Mouse (Mus musculus) pancreas, adult 10 weeks (tissue): Measurements from ENCODE around the gene Mtx1. TPM values are rescaled to one million over a fixed set of nuclear protein-coding genes. Genes with fewer than 3 reads are reported as not detected.

Source experiments
- polyA plus RNA-seq: library from polyadenylated mRNA; stranded (reverse); fragments of 350-450 nt; fragmentation: Illumina TruSeq; extraction: RNeasy Lipid Tissue Mini Kit (QIAGEN cat#74804); gene quantifications from one replicate; pipeline ENCODE4 v1.2.3, GENCODE M21; 2015; ENCODE audit warnings: low read depth, low replicate concordance; ENCODE audit not compliant: insufficient read depth

Gene Mtx1
- 31.8 TPM for polyA plus RNA-seq

DNA sequence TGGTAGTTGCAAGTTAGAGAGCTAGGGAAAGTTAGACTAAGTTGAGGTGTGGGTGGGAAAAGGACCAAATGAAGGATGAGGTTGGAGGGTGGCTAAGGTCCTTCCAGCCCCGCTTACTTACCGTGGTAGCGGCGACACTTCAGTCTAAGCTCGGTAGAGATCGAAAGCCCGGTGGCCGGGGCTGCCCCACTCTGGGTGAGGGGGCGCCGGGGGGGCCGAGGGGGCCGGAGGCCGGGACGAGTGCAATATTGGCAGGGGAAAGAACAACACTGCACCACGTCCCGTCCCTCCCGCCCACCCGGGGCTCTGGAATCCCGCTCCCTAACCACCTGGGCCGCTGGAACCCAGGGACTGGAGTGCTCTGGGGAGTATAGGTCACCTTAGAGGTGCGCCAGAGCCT, at the start of gene Mtx1:
Mtx1 (minus strand) TSS at position 189 of the 400 bp plus-strand sequence.

DNA sequence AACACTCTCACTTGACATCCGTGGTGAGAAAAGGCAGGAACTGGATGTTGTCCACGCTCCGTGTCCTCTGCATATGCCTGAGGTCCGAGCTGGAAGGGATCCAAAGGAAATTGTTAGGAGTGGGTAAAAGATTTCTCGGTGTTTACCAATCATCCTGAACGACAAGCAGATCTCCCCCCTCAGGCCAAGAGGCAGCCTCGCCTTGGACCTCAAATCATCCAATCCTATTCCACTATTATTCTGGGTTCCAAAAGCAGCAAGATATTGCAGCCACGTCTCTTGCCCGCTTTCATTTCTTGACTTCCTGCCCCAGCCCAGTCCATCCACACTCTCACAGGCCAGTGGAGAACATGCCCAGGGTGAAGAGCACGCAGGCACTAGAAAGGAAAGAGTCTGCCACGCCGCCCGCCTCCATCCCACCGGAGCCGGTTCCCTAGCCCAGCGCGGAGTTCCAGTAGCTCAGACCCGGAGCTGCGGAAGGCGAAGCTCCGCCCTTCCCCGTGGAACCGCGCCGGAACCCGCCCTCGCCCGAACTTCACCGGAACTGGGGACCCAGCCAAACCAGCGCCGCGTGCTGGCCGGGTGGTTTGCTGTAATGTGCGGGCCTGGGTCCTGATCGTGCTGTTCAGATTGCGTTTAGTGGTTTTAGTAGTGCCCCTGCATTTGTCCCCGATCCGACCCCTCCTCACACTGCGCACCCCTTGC, 43.3 kb upstream of the Mtx1 start, which contains the start of gene Slc50a1:
Slc50a1 (minus strand) TSS at position 520 of the 705 bp plus-strand sequence.

DNA sequence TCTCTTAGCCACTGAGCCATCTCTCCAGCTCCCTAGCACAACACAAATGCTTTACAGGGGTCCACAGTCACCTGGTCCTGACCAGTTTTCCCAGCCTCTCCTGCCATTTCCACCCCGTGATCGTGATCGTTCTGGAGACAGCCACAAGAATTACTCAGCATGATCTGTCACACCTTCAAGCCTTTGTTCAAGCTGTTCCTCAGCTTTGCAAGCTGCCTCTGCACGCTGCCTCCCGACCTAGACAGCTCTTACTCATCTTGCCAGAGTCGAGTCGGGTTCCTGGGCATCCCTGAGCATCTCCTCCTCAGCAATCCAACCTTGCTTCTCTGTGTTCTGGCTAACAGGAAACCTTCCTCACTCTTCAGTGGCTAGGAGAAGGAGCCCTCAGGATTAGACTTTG, 32.2 kb upstream of the Mtx1 start, which contains the start of gene Dpm3:
Dpm3 (plus strand) TSS at position 283 of the 400 bp plus-strand sequence.

DNA sequence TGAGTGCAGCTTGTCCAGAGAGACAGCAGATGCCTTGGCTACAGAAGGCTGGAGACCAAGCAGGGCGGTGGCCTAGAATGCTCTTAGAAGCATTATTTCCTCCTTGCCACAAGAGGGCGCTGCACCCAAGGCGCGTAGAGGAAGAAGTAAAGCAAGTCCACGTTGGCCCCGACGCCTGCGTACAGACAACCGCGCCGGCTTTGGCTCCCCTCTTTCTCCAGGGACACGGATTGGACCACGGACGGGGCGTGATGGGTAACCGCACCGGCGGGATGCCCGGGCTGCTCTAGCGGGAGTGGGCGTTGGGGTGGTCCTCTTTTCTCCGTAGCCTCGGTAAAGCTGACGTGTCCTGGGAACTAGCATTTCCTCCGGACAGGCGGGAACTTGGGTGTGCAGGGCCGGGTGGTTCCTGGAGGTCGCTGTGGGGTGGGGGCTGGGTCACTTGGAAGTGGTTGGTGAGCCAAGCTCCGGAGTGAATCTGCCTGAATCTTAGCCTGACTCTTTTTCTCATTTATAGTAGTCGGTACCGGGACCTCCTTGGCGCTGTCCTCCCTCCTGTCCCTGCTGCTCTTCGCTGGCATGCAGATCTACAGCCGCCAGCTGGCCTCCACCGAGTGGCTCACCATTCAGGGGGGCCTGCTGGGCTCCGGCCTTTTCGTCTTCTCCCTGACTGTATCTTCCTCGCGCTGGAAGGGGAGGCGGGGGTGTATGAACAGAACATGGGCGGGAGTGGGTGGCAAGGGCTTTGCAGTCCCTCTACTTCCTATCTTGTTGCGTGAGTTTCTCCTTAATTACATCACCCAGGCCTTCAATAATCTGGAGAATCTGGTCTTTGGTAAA, 19.6 kb upstream of the Mtx1 start, which contains the start of gene Trim46:
Trim46 (minus strand) TSS at position 49 of the 840 bp plus-strand sequence.

DNA sequence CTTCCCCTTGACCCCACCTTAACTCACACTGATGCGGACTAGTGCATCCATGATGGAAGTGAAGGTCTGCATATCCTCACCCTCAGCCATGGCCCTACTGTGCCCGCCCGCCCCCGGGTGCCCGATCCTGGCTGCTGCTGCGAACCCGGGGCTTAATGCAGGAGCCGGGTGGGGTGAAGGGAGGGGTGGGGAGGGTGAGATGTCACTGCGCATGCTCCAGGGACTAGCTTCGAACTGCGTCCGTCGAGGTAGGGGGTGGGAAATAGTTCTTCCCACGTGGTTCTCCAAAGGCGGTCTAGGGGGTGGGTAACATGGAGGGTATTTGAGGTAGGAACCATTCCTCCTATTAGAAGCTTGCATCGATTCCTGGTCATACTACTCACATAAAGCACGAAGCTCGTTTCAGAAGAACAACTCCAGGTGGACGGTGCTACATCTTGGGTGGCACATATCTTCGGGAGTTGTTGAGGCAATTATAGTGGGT, 18.8 kb upstream of the Mtx1 start, which contains the start of gene Krtcap2:
Krtcap2 (plus strand) TSS at position 279 of the 484 bp plus-strand sequence.

DNA sequence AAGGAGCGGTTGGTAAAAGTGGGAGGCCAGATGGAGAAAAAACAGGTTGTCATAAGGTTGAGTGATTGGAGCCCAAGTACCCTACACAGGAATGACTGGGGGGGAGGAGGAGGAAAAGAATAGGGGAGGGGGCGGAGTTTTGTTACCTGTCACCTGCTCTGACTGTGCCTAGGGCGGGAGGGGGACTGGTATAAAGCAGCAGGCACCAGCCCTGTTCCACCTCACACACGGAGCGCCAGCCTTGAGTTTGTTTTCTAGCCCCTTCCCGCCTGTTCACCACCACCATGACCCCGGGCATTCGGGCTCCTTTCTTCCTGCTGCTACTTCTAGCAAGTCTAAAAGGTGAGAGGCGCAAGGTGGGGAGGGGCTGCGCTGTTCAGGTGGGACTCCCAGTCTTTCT, 1.9 kb upstream of the Mtx1 start, which contains the start of gene Muc1:
Muc1 (plus strand) TSS at position 222 of the 400 bp plus-strand sequence.

DNA sequence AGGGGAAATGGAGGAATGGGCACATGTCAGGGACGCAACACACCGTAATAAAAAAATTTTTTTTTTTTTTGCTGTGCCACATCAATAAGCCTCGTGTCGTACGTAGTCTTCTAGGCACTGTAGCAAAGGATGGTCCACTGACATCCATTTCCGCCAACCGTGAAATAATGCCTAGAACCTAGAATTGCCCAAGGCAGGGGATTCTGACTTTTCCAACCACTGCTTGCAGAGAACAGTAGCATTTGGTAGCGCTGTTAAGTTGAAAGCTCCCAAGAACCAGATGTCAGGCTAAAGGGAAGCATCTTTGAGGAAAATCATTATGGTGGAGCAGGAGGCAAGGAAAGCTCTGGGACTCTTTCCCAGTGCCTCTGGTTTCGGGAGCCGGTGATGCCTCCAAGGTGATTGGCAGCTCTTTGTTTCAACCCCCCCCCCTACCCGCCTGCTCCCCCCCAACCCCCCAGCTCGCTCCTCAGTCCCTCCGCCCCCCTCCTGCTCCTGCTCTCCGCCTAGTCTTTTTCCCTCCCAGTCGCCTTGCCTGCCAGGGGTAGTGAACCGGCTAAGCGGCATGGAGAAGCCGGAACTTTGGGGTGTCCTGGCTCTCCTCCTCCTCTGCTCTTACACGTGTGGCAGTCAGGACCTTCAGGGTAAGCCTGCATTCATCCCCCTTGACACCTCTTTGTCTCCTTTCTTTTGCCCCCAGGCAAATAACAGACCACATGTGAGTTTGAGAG, 12.0 kb downstream of the Mtx1 start, which contains the start of gene Thbs3:
Thbs3 (plus strand) TSS at position 500 of the 731 bp plus-strand sequence.

DNA sequence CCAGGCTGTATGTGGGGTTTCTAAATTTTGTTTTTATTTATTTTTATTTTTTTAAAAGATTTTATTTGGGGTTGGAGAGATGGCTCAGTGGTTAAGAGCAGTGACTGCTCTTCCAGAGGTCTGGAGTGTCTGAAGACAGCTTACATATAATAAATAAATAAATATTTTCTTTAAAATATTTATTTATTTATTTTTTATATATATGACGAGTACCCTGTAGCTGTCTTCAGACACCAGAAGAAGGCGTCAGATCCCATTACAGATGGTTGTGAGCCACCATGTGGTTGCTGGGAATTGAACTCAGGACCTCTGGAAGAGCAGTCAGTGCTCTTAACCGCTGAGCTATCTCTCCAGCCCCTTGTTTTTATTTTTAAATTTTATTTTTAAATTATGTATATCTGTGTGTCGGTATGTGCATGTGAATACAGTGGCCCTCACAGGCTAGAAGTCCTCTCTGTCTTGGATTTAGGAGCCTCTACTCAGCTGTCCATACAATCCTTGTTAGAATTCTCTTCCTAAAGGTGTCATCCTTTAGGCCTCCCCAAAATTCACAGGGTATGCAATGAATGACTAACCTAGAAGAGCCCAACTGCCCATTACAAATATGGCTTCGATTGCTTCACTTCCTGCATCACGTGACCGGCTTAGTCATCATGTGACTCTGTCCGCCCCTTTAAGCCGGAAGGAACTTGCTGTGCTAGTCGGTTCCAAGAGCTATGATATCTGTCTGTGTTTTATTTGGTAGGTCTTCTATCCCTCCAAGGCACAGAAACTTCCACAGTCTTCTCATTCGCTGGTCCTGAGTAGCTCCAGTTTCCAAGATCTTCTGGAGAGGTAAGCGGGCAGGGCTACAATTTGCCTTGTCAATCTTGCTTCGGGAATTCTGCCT, 24.4 kb downstream of the Mtx1 start, which contains the start of gene Gba:
Gba (plus strand) TSS at position 676 of the 889 bp plus-strand sequence.

DNA sequence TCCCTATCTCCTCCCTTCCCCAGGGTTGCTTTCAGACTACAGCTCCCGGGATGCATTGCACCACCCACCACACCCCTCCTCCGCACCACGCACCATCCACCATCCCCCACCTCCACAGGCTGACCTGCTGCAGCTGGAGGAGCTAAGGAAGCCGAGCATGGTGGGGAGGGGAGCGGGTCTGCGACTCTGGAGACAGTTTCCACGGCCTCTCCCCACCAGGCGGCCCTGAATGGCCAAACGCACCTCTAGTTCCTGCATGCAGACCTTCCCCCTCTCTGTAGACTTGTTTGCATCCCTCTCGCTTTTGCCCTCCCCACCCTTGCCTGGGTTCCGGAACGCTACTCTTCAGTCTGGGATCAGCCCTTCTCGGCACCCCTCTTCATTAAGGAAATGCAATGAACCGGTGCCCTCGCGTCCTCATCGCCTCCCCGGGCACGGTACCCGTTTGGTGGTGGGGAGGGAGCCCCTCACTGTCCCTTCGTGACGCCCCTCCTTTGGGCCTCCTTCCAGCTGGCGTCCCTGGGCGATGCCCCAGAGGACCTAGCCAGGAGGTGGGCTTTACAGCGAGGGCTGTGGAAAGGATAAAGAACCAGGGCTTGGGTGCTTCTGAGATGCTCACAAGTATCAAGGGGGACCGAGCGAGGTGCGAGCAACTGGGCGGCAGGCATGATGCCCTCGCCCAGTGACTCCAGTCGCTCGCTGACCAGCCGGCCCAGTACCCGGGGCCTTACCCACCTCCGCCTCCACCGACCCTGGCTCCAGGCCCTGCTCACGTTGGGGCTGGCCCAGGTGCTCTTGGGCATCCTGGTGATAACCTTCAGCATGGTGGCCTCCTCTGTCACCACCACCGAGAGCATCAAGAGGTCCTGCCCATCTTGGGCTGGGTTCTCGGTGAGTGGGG, 43.6 kb downstream of the Mtx1 start, which contains the start of gene Fam189b:
Fam189b (plus strand) TSS at position 86 of the 901 bp plus-strand sequence.

DNA sequence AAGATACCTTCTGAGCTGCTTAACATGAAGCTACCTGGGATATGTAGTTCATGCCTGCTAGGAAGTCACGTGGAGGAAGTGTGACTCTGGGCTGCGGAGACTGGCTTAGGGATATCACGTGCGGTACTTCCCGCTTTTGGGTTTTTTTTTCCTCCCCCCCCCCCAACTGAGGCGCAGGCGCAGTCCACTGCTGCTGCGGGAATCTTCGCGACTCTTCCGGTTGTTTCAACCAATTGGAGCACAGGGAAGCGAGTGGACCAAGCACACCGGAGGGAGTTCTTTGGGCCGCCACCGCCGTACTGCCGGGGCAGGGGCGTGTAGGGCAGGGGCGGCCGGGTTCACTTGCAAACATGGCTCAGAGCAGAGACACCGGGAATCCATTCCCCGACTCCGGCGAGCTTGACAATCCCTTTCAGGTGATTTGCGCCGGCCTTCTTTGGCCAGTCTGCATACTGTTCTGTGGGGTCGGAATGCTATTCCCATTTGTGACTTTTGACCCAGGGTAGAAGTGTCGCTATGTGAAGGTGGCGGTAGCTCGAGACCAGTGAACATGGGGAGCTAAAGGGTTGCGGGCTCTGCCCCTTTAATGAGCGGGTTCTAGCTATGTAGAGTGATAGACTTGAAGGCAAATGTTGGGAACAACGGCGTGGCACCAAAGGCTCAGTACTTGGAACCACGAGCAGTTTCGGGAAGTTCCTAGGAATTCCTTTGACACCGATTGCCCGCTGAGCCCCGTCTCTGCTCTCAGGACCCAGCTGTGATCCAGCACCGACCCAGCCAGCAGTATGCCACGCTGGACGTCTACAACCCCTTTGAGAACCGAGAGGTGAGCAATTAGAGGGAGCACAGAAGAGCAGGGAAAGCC, 49.4 kb downstream of the Mtx1 start, which contains the start of gene Scamp3:
Scamp3 (plus strand) TSS at position 232 of the 865 bp plus-strand sequence.

DNA sequence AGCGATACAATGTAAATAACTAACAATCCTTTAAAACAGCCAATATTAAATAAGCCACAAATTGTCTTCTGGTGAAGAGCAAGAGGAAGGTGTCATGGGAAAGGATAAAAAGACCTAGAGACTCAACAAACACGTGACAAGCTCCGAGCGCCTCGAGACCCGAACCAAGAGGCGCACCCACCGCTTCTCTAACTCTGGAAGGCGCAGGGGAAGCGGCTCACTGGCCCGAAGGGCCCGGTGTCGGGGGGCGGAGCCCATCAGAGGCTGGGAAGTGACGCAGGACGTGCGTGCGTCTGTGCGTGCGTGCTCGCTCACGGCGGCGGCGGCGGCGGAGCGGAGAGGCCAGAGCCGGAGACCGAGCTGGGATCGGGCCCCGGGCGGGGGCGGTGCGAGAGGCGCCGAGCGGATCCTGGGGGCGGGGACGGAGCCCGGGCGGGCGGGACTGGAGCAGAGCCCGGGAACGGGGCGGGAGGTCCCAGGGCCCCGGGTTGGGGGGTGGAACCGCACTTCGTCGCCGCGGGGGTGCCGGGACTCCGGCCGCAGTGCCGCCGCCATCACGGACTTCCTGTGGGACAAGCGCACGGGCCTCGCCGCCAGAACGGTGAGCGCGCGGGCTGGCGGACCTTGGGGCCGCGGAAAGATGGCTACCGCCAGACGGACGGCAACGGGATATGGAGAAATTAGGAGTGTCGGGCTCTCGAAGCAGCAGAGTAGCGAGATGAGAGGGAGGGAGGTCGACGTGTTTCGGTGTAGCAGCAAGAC, 62.2 kb downstream of the Mtx1 start, which contains the start of gene Clk2:
Clk2 (plus strand) TSS at position 290 of the 762 bp plus-strand sequence.

DNA sequence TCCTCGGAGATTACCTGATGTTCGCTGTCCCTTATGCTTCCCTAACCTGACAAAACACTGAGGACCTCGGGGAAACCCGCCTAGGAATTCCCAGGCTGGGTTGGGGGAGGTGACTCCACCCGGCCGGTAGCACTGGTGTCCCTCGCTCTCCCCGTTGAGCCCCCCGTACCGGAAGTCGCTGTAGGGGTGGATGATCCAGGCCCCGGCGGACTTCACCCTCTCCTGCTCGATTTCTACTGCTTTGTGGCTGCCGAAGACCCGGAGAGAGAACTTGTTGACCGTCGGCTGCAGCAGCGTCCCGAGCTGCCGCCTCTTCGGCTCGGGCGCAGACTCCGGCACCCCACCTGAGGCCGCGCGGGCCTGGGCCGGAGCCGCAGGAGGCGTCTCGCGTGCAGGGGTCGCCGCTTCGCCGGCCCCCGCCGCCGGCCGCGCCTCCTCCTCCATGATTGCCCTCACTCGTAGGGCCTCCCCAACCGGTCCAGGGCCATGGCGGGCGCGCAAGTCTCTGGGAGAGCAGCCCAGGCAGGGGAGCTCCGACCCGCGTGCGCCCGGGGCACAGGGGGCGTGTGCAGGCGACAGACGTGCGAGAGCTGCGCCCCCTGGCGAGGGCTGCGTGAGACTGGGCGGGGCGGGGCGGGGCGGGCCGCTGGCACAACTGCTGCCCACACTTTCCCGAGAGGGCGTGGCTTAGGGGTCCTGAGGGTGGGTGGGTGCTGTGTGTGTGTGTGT, 67.1 kb downstream of the Mtx1 start, which contains the start of gene Hcn3:
Hcn3 (minus strand) TSS at position 581 of the 729 bp plus-strand sequence.

Other genes starting within 250 kb of the Mtx1 start
- gene Rusc1, start 133.8 kb downstream of the Mtx1 start, polyA plus RNA-seq, result 11.2 TPM
- gene Gm43738, start 126.0 kb downstream of the Mtx1 start, polyA plus RNA-seq, result not detected
- 15.9 TPM for gene Fdps, start 125.1 kb downstream of the Mtx1 start, polyA plus RNA-seq
- 1.7 TPM for gene Pklr, start 90.9 kb downstream of the Mtx1 start, polyA plus RNA-seq
- 1.8 TPM for gene Hcn3, start 66.9 kb downstream of the Mtx1 start, polyA plus RNA-seq
- 30.4 TPM for gene Clk2, start 62.3 kb downstream of the Mtx1 start, polyA plus RNA-seq
- 15.8 TPM for gene Scamp3, start 49.6 kb downstream of the Mtx1 start, polyA plus RNA-seq
- 5.7 TPM for gene Fam189b, start 43.9 kb downstream of the Mtx1 start, polyA plus RNA-seq
- gene Gba, start 24.2 kb downstream of the Mtx1 start, polyA plus RNA-seq, result 18.0 TPM
- 20.7 TPM for gene Thbs3, start 11.9 kb downstream of the Mtx1 start, polyA plus RNA-seq
- gene Muc1, start 2.0 kb upstream of the Mtx1 start, polyA plus RNA-seq, result 71.5 TPM
- gene Krtcap2, start 18.9 kb upstream of the Mtx1 start, polyA plus RNA-seq, result 94.1 TPM
- 2.9 TPM for gene Trim46, start 19.2 kb upstream of the Mtx1 start, polyA plus RNA-seq
- 46.0 TPM for gene Dpm3, start 32.3 kb upstream of the Mtx1 start, polyA plus RNA-seq
- gene Slc50a1, start 43.5 kb upstream of the Mtx1 start, polyA plus RNA-seq, result 48.2 TPM
- gene Efna1, start 54.1 kb upstream of the Mtx1 start, polyA plus RNA-seq, result 15.3 TPM
- not detected for gene Efna3, start 95.9 kb upstream of the Mtx1 start, polyA plus RNA-seq
- gene Efna4, start 110.9 kb upstream of the Mtx1 start, polyA plus RNA-seq, result 0.52 TPM
- 66.8 TPM for gene Adam15, start 122.9 kb upstream of the Mtx1 start, polyA plus RNA-seq
- gene Dcst2, start 134.9 kb upstream of the Mtx1 start, polyA plus RNA-seq, result not detected
- not detected for gene Dcst1, start 138.2 kb upstream of the Mtx1 start, polyA plus RNA-seq
- gene Zbtb7b, start 167.7 kb upstream of the Mtx1 start, polyA plus RNA-seq, result 9.6 TPM
- gene Lenep, start 175.7 kb upstream of the Mtx1 start, polyA plus RNA-seq, result 0.83 TPM
- 5.6 TPM for gene Flad1, start 184.8 kb upstream of the Mtx1 start, polyA plus RNA-seq
- gene Cks1b, start 191.3 kb upstream of the Mtx1 start, polyA plus RNA-seq, result 5.7 TPM
- gene Shc1, start 191.4 kb upstream of the Mtx1 start, polyA plus RNA-seq, result 14.1 TPM
- gene Pygo2, start 203.1 kb upstream of the Mtx1 start, polyA plus RNA-seq, result 15.3 TPM
- 14.1 TPM for gene Pbxip1, start 209.6 kb upstream of the Mtx1 start, polyA plus RNA-seq
- 5.8 TPM for gene Pmvk, start 227.5 kb upstream of the Mtx1 start, polyA plus RNA-seq